Mouse (Mus musculus): ENCODE results near the gene Celf2. TPM values are rescaled to one million over a fixed set of nuclear protein-coding genes. Genes with fewer than 3 reads are reported as not detected.

The Celf2 gene
- polyA plus RNA-seq, 1 experiment = 17.4 TPM

DNA sequence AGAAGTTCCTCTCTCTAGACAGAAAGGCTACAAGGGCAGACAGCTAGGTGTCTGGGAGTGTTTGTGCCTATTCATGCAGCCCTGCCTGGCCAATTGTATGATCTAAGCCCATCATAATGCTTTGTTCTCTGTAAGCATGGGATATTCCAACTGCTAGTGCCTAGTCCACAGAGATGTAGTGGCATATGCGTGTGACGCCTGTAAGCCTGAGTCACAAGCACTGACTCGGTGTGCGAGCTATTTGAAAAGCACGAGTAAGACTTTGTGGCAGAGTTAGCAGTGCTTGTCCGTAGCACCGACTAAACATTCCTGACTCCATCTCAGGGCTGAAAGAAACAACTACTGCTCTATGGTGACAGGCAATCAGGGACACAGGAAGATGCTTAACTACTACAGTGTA lies 960.1 kb downstream of the Celf2 start:
- Histone ChIP-seq H3K27ac (ENCODE audit: control insufficient read depth, insufficient read depth, low read depth, low read length) (no peak overlapping the region), H3K27me3 (ENCODE audit: control insufficient read depth, insufficient read depth, low read length) (no peaks in the 10 kb centered on the region)
- TF ChIP-seq POLR2A (IDR thresholded peaks at IDR 0.05; ENCODE audit: control insufficient read depth, low read depth, low read length) = no peak
- TF ChIP-seq CTCF (IDR thresholded peaks at IDR 0.05; ENCODE audit: control insufficient read depth, insufficient read depth, insufficient replicate concordance, low read depth, low read length) = no peak

DNA sequence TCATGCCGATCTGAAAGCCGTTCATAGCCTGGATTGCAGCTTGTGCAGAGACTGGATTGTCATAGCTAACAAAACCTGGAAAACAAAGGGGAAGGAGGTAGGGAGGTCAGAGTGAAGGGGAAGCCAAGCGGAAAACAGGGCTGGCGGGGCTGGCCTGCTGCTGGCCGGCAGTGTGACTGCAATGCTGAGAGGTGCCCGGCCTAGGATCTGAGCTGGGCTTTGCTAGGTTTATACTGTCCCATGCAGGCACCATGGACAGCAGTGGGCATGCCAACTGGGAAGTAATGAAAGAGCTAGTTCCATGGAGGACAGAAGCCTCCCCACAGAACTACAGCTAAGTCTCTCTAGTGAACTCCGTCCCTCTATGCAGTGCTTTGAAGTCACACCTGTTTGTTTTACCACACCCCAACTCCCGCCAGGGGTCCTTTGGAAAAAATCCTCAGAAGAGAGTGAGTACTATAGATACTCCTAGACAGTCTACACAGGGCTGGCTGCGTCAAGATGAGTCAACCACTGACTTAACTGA lies 962.2 kb downstream of the Celf2 start:
- TF ChIP-seq POLR2A (IDR thresholded peaks at IDR 0.05; ENCODE audit: control insufficient read depth, low read depth, low read length) (no peak), CTCF (IDR thresholded peaks at IDR 0.05; ENCODE audit: control insufficient read depth, insufficient read depth, insufficient replicate concordance, low read depth, low read length) (no peak)
- Histone ChIP-seq H3K27ac (ENCODE audit: control insufficient read depth, insufficient read depth, low read depth, low read length) (no peak overlapping the region), H3K27me3 (ENCODE audit: control insufficient read depth, insufficient read depth, low read length) (no peaks in the 10 kb centered on the region), H3K4me3 (ENCODE audit: control insufficient read depth, low read depth, low read length) (no peak overlapping the region), H3K4me1 (ENCODE audit: control insufficient read depth, insufficient read depth, low read length) (no peaks in the 10 kb centered on the region), H3K36me3 (ENCODE audit: control insufficient read depth, insufficient read depth, low read length) (no peaks in the 10 kb centered on the region)

More for the DNA sequence above, 960.1 kb downstream of the Celf2 start:
- no peaks in the 10 kb centered on the region for H3K36me3 ChIP-seq (ENCODE audit: control insufficient read depth, insufficient read depth, low read length)
- H3K4me3 ChIP-seq (ENCODE audit: control insufficient read depth, low read depth, low read length) = no peak overlapping the region
- H3K4me1 ChIP-seq (ENCODE audit: control insufficient read depth, insufficient read depth, low read length) = no peaks in the 10 kb centered on the region

DNA sequence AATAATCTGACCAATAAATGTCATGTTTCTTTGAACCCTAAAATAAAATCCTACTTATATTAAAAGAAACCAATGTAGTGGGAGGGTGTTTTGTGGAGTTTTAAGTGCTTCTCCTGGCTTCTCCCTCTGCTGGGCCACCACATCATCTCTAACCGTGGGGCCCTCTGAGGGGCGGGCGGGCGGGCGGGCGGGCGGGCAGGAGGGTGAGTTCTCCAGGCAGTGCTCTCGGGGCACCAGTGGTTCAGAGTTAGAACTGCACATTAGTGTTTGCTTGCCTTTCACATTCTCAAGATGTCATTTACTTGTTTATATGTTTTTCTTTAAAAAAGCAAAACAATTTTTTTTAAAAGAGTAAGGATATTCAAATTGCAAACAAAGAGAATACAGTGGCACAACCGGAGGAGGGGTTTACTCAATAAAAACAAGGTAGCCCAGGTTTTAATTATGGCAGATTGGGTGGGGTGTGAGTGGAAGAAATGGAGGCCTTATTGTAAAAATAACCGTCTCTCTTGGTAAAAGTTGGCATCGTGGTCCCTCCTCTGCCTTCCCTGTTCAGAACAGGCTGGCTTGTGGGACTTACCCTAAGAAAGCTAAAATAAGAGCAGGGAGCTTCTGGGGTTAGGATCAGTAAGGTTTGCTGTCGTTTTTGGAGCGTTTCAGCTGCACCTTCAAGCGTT lies 962.8 kb downstream of the Celf2 start:
- no peak for TF ChIP-seq CTCF (IDR thresholded peaks at IDR 0.05; ENCODE audit: control insufficient read depth, insufficient read depth, insufficient replicate concordance, low read depth, low read length)
- TF ChIP-seq POLR2A (IDR thresholded peaks at IDR 0.05; ENCODE audit: control insufficient read depth, low read depth, low read length) = no peak
- Histone ChIP-seq H3K27ac (ENCODE audit: control insufficient read depth, insufficient read depth, low read depth, low read length) (no peak overlapping the region), H3K36me3 (ENCODE audit: control insufficient read depth, insufficient read depth, low read length) (no peaks in the 10 kb centered on the region), H3K4me3 (ENCODE audit: control insufficient read depth, low read depth, low read length) (no peak overlapping the region), H3K4me1 (ENCODE audit: control insufficient read depth, insufficient read depth, low read length) (no peaks in the 10 kb centered on the region), H3K27me3 (ENCODE audit: control insufficient read depth, insufficient read depth, low read length) (no peaks in the 10 kb centered on the region)

DNA sequence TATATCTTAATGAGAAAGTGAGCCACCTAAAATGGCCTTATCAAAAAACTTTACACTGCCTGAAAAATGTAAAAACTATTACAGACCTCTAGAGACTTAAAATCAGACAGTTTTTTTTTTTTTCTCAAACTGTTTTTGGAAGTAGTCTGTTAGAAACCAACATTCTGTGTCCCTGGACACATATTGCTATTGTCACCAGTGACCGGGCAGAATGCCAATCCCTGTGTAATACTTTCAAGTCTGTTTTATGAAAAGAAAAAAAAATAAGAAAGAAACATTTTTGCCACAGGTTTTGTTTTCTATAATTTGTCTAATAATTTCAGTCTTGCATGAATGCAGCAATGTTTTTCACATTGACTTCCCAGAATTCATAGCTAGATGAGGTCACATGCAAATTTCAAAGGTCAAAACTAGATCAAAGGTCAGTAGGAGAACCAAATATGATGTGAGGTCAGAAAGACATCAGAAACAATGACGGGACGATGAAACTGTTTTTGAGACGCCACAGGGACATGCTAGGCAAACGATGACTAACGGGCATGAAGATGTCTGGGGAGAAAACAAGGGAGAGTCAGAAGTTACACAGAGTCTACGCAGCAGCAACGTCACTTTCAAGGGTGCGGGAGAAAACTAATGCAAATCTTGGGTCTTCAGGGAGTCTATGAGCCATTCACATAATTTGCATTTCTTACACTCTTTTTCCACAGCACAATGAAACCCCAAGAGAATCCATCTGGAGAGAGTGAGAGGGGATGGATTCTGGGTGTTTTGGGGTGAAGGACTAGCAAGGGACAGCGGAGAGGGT lies 964.0 kb downstream of the Celf2 start:
- no peak overlapping the region for H3K27ac ChIP-seq (ENCODE audit: control insufficient read depth, insufficient read depth, low read depth, low read length)
- TF ChIP-seq POLR2A (IDR thresholded peaks at IDR 0.05; ENCODE audit: control insufficient read depth, low read depth, low read length) (no peak), CTCF (IDR thresholded peaks at IDR 0.05; ENCODE audit: control insufficient read depth, insufficient read depth, insufficient replicate concordance, low read depth, low read length) (no peak)
- H3K27me3 ChIP-seq (ENCODE audit: control insufficient read depth, insufficient read depth, low read length) = no peaks in the 10 kb centered on the region
- H3K4me1 ChIP-seq (ENCODE audit: control insufficient read depth, insufficient read depth, low read length) = no peaks in the 10 kb centered on the region
- H3K4me3 ChIP-seq (ENCODE audit: control insufficient read depth, low read depth, low read length) = no peak overlapping the region
- no peaks in the 10 kb centered on the region for H3K36me3 ChIP-seq (ENCODE audit: control insufficient read depth, insufficient read depth, low read length)

DNA sequence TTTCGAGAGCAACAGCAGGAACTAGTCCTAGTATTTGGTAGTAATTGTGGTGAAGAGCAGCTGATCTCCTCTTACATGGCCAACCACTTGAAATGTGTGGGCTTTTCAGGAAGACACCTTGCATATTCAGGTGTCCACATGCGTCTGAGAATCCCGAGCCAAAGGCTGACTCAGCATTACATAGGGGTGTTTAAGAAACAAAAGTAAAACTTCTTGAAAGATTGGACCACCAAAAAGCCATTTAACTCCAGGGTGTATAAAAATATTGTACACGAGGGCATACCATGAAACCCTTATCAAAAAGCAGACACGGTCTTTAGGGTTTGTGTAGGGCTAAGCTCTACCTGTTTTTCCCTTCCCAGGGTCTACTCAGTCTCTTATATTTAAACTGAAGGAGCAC lies 965.7 kb downstream of the Celf2 start:
- Histone ChIP-seq H3K27ac (ENCODE audit: control insufficient read depth, insufficient read depth, low read depth, low read length) (no peak overlapping the region), H3K4me1 (ENCODE audit: control insufficient read depth, insufficient read depth, low read length) (no peaks in the 10 kb centered on the region), H3K4me3 (ENCODE audit: control insufficient read depth, low read depth, low read length) (no peak overlapping the region), H3K36me3 (ENCODE audit: control insufficient read depth, insufficient read depth, low read length) (no peaks in the 10 kb centered on the region), H3K27me3 (ENCODE audit: control insufficient read depth, insufficient read depth, low read length) (no peaks in the 10 kb centered on the region)
- no peak for TF ChIP-seq CTCF (IDR thresholded peaks at IDR 0.05; ENCODE audit: control insufficient read depth, insufficient read depth, insufficient replicate concordance, low read depth, low read length)
- TF ChIP-seq POLR2A (IDR thresholded peaks at IDR 0.05; ENCODE audit: control insufficient read depth, low read depth, low read length) = no peak

DNA sequence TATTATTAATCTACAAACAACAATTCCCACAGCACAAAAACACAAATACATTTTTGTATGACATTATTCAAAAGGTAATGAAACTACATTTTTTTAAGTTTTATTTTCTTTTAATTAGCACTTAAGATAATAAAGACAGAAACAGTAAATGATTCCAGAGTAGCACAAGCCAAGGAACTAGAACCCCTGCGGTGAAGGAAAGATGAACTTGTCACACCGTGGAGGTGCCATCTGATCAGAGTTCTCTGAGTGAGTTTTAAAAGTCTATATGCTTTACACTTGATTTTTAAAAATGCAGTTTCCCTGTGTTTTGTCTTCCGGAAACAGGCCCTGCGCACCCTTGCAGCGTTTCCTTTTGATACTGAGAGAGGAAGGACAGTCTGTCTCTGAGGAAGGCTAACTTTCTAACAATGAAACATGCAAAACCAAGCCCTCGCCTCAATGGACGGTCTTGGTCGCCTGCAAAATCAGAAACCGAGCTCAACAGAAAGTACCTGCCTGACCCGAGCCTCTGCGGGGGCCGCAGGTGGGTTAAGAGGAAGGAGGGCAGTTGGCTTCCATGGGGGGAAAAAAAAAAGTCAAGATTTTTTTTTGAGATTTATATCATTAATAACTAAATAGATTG lies 966.7 kb downstream of the Celf2 start:
- H3K4me1 ChIP-seq (ENCODE audit: control insufficient read depth, insufficient read depth, low read length) = no peaks in the 10 kb centered on the region
- no peaks in the 10 kb centered on the region for H3K27me3 ChIP-seq (ENCODE audit: control insufficient read depth, insufficient read depth, low read length)
- TF ChIP-seq POLR2A (IDR thresholded peaks at IDR 0.05; ENCODE audit: control insufficient read depth, low read depth, low read length) (no peak), CTCF (IDR thresholded peaks at IDR 0.05; ENCODE audit: control insufficient read depth, insufficient read depth, insufficient replicate concordance, low read depth, low read length) (no peak)

DNA sequence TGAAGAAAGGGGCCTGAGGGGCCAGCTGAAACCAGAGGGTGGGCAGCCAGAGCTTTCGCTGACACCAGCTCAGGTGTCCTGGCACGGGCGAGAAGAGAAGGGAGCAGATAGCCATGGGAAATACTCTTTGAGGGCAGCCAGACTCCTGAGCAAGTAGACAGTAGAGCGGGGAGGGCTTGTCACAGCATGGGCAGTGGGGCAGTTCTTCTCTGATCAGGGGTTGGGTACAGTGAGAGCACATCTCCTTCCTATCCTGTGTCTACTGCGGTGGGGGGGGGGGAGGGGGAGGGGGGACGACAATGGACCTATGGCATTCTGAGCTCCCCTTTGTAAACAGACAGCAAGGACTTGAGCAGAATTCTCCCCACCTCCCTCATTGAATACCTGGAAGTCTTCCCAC lies 968.5 kb downstream of the Celf2 start:
- Histone ChIP-seq H3K27ac (ENCODE audit: control insufficient read depth, insufficient read depth, low read depth, low read length) (no peak overlapping the region), H3K4me1 (ENCODE audit: control insufficient read depth, insufficient read depth, low read length) (no peaks in the 10 kb centered on the region), H3K4me3 (ENCODE audit: control insufficient read depth, low read depth, low read length) (no peak overlapping the region), H3K27me3 (ENCODE audit: control insufficient read depth, insufficient read depth, low read length) (no peaks in the 10 kb centered on the region), H3K36me3 (ENCODE audit: control insufficient read depth, insufficient read depth, low read length) (no peaks in the 10 kb centered on the region)
- TF ChIP-seq POLR2A (IDR thresholded peaks at IDR 0.05; ENCODE audit: control insufficient read depth, low read depth, low read length) (no peak), CTCF (IDR thresholded peaks at IDR 0.05; ENCODE audit: control insufficient read depth, insufficient read depth, insufficient replicate concordance, low read depth, low read length) (no peak)

More for the DNA sequence above, 966.7 kb downstream of the Celf2 start:
- Histone ChIP-seq H3K27ac (ENCODE audit: control insufficient read depth, insufficient read depth, low read depth, low read length) (no peak overlapping the region), H3K36me3 (ENCODE audit: control insufficient read depth, insufficient read depth, low read length) (no peaks in the 10 kb centered on the region), H3K4me3 (ENCODE audit: control insufficient read depth, low read depth, low read length) (no peak overlapping the region)
